Mouse (Mus musculus) liver, adult 2 months (tissue): ENCODE results near the gene Pbrm1.

ENCODE experiments used
- CTCF ChIP-seq: fragments of 200-500 bp; IDR thresholded peaks from 2 replicates; pipeline ENCODE4 v1.5.1; 2011; ENCODE audit warnings: low read depth, low read length, control low read depth
- POLR2A ChIP-seq: fragments of 200-500 bp; IDR thresholded peaks from 2 replicates; pipeline ENCODE4 v1.6.1; 2011; ENCODE audit warnings: low read length, control low read depth; ENCODE audit not compliant: insufficient read depth; ENCODE audit errors: extremely low read depth

- TF ChIP-seq POLR2A = no peak
- TF ChIP-seq CTCF = no peak
Measured at GRCm38 (mm10) chr14:31126826-31127225, 107.9 kb downstream of the Pbrm1 start.
